Mouse (Mus musculus) limb, embryonic 11.5 days (tissue): Measurements from ENCODE around the gene Ces1b. TPM values are rescaled to one million over a fixed set of nuclear protein-coding genes. Genes with fewer than 3 reads are reported as not detected.

Experiments
- ATAC-seq: fragments of 200-750 bp; cut with Nextera tagmentation; 2 replicates; pipeline ENCODE4 v1.8.0; 2017; ENCODE audit warnings: low read depth; ENCODE audit not compliant: insufficient number of reproducible peaks, low FRiP score, low TSS enrichment
- DNase-seq: peaks from one replicate; pipeline ENCODE4 v3.0.0-alpha.2; 2015; ENCODE audit warnings: low spot score
- H3K27ac ChIP-seq: fragments of 300-500 bp; sonication (generic); replicated peaks from 2 replicates; pipeline ENCODE4 v1.5.1; 2014; ENCODE audit warnings: low read depth, mild to moderate bottlenecking, low read length
- H3K27me3 ChIP-seq: fragments of 300-500 bp; sonication (generic); 2 replicates; pipeline ENCODE4 v1.6.1; 2014; ENCODE audit warnings: mild to moderate bottlenecking, low read length, mixed read lengths; ENCODE audit not compliant: control insufficient read depth, insufficient read depth
- H3K36me3 ChIP-seq: fragments of 300-500 bp; sonication (generic); 2 replicates; pipeline ENCODE4 v1.6.1; 2014; ENCODE audit warnings: mild to moderate bottlenecking, low read length, moderate library complexity, mixed read lengths; ENCODE audit not compliant: control insufficient read depth, insufficient read depth
- H3K4me1 ChIP-seq: fragments of 300-500 bp; sonication (generic); 2 replicates; pipeline ENCODE4 v1.6.1; 2014; ENCODE audit warnings: low read length, mixed read lengths; ENCODE audit not compliant: control insufficient read depth, insufficient read depth
- H3K4me2 ChIP-seq: fragments of 300-500 bp; sonication (generic); 2 replicates; pipeline ENCODE4 v1.6.1; 2014; ENCODE audit warnings: low read depth, mild to moderate bottlenecking, moderate library complexity; ENCODE audit not compliant: severe bottlenecking
- H3K4me3 ChIP-seq: fragments of 300-500 bp; sonication (generic); 2 replicates; pipeline ENCODE4 v1.5.1; 2014; ENCODE audit warnings: low read depth, low read length
- H3K9ac ChIP-seq: fragments of 300-500 bp; sonication (generic); 2 replicates; pipeline ENCODE4 v1.6.1; 2014; ENCODE audit warnings: mild to moderate bottlenecking, low read length
- H3K9me3 ChIP-seq: fragments of 300-500 bp; sonication (generic); 2 replicates; pipeline ENCODE4 v1.6.1; 2016; ENCODE audit warnings: low read length; ENCODE audit not compliant: control insufficient read depth
- WGBS: fragments of 180-500 bp; shearing (Covaris S2); extraction: QIAGEN DNeasy Blood & Tissue Kit; methylation state at CpG from one replicate; pipeline ENCODE4 v1.1.7; 2014; 5-methylcytosine and 5-hydroxymethylcytosine counted together
- polyA plus RNA-seq: library from polyadenylated mRNA; unstranded; fragments of >200 nt; fragmentation: Nextera tagmentation; extraction: Ambion mirVana; gene quantifications from 2 replicates; pipeline ENCODE4 v1.2.1, GENCODE M21; 2014

The Ces1b gene
- not detected in 2 replicates for polyA plus RNA-seq

DNA sequence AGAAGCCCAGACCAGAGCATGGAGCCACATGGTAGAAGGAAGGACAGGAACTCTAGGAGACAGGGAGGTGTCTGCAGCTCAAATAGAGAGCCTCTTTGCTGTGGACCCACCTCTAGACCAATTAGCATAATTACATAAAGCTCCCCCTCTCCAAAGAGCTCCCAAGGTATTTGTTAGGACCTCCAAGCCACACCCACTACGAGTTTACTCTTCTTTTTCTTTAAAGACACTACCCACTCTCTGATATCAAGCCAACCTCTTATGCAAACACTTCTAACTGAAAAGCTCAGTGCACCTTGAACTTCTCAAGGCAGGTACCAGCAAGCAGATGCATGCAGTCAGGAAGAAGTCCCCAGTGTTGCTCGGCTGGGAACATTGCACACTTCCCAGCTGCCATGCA lies at the start of gene Ces1b:
Gene Ces1b, minus strand, starts transcription at position 131 of the 400 bp plus-strand sequence.
- DNase-seq, result no peak
- no peaks in the 10 kb centered on the region for H3K27me3 ChIP-seq
- no peaks in the 10 kb centered on the region for H3K36me3 ChIP-seq
- H3K4me3 ChIP-seq, result no peak within 1 kb of the TSS
- H3K9me3 ChIP-seq, result no peaks in the 10 kb centered on the region
- H3K4me1 ChIP-seq, result no peaks in the 10 kb centered on the region
- no peak within 1 kb of the TSS for H3K4me2 ChIP-seq
- no peak for ATAC-seq
- WGBS, result 81% methylated on average over 2 of the region's 2 CpGs
- no peak within 1 kb of the TSS for H3K27ac ChIP-seq
- no peak within 1 kb of the TSS for H3K9ac ChIP-seq

DNA sequence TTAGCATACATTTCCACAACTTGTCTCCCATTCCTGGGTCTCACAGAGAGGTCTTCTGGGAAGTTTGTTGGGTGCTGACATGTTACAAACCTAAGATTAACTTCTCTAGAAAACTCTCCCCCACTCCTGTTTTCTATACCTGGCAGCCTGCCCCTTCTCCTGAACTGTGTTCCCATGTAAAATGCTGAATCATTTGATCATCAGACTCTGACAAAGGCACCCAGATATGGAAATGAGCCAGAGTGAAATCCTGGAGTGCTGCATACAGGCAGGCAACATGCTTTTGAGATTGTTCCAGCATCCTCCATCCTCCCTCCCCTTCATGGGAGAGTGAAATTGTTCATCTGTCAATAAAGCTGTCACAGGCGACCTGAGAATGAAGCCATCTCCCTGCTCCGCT lies 46.7 kb upstream of the Ces1b start:
- Histone ChIP-seq H3K9ac (no peak overlapping the region), H3K9me3 (no peaks in the 10 kb centered on the region), H3K27me3 (no peaks in the 10 kb centered on the region), H3K27ac (no peak overlapping the region), H3K4me3 (no peak overlapping the region), H3K4me2 (no peak overlapping the region), H3K4me1 (no peaks in the 10 kb centered on the region), H3K36me3 (no peaks in the 10 kb centered on the region)
- ATAC-seq (no peak), DNase-seq (no peak)
- WGBS, result 68% methylated on average over 2 of the region's 2 CpGs

DNA sequence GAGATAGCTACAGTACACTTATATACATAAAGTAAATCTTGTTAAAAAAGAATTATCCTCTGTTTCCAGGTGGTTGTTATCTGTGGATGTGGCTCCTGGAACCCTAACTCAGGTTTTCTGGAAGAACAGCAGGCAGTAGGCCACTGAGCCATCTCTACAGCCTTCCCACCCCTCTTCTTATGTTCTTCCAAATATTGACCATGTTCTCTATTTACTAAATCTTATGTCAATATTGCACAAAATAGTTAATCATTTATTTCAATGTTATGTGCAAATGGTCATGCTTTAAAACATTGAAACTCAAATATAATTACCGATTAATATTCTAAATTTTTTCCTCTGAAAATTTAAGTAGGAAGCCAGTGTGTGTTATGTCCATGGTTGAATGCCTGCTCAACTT lies 42.2 kb upstream of the Ces1b start:
- Histone ChIP-seq H3K27ac (no peak overlapping the region), H3K36me3 (no peaks in the 10 kb centered on the region), H3K4me2 (no peak overlapping the region), H3K4me3 (no peak overlapping the region), H3K9ac (no peak overlapping the region), H3K9me3 (no peaks in the 10 kb centered on the region), H3K27me3 (no peaks in the 10 kb centered on the region), H3K4me1 (no peaks in the 10 kb centered on the region)
- DNase-seq (no peak), ATAC-seq (no peak)
- WGBS, result 90% methylated on average over 1 of the region's 1 CpGs

DNA sequence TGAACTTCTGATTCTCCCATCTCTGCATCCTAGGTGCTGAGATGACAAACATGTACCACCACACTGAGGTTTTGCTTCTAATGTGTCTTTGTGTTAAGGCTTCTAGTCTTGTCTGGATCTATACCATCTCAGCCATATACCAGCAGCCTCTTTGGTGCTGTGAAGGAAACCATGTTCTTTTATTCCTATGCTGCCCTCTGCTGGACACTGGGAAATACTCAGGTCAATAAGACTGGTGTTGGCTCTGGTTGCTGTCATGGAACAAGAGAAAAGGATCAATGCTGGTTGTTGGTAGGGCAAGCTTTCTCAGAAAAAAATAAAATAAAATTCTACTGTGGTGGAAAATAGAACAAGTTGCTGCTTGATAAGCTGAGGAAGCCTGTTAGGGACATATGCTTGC lies 15.6 kb upstream of the Ces1b start:
- Histone ChIP-seq H3K4me3 (no peak overlapping the region), H3K27me3 (no peaks in the 10 kb centered on the region), H3K36me3 (no peaks in the 10 kb centered on the region), H3K9ac (no peak overlapping the region), H3K27ac (no peak overlapping the region), H3K4me1 (no peaks in the 10 kb centered on the region), H3K9me3 (no peaks in the 10 kb centered on the region), H3K4me2 (no peak overlapping the region)
- DNase-seq (peak; percentile 72), ATAC-seq (no peak)

DNA sequence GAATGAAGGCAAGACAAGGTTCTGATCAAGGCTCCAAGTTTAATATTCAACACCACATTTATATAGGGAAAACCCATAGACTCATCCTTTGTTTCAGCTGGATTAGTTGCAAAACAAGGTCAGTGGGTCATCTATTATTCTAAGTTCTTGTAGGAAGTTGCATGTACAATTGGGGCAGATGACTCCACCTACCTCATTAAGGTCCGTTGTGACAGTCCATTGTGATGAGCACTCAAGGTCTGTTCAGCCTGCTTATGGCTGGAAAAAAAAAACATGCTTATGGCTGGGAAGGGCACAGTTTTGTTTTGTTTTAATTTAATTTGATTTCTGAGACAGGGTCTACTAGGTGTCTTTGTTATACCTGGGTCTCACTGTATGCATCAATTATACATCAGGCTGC lies 11.5 kb upstream of the Ces1b start:
- H3K9ac ChIP-seq, result no peak overlapping the region
- H3K27ac ChIP-seq, result no peak overlapping the region
- no peak for ATAC-seq
- no peak for DNase-seq
- no peak overlapping the region for H3K4me2 ChIP-seq
- no peak overlapping the region for H3K4me3 ChIP-seq
- H3K27me3 ChIP-seq, result no peaks in the 10 kb centered on the region
- 68% methylated on average over 1 of the region's 1 CpGs for WGBS
- no peaks in the 10 kb centered on the region for H3K9me3 ChIP-seq
- no peaks in the 10 kb centered on the region for H3K36me3 ChIP-seq
- H3K4me1 ChIP-seq, result no peaks in the 10 kb centered on the region; the same call in 1 of the 2 replicates

DNA sequence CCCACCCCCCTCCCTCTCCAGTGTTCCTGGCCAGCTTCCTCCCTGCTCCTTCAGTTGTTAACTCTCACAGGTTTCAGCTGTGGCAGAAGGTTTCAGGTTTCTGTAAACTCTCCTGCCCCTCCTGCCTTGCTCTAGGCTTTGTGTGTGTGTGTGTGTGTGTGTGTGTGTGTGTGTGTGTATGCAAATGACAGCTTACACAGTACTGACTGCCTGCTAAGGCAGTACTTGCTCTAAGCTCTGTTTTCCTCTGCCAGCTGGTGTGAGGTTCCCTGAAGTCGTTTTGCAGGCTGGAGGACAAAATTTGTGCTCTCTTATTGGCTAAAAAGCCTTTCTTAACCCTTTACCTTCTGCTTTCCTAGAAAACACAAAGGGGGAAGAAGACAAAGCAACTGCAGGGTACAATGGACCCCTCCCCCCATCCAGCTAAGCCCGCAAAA lies 8.9 kb upstream of the Ces1b start:
- Histone ChIP-seq H3K9me3 (no peaks in the 10 kb centered on the region), H3K9ac (no peak overlapping the region), H3K4me2 (no peak overlapping the region), H3K36me3 (no peaks in the 10 kb centered on the region), H3K27me3 (no peaks in the 10 kb centered on the region), H3K4me1 (no peaks in the 10 kb centered on the region; the same call in 1 of the 2 replicates), H3K4me3 (no peak overlapping the region), H3K27ac (peak overlapping the region; percentile 39; the same call in 1 of the 2 replicates)
- 6% methylated on average over 2 of the region's 2 CpGs for WGBS
- DNase-seq, result peak; percentile 54
- peak; percentile 97 for ATAC-seq

DNA sequence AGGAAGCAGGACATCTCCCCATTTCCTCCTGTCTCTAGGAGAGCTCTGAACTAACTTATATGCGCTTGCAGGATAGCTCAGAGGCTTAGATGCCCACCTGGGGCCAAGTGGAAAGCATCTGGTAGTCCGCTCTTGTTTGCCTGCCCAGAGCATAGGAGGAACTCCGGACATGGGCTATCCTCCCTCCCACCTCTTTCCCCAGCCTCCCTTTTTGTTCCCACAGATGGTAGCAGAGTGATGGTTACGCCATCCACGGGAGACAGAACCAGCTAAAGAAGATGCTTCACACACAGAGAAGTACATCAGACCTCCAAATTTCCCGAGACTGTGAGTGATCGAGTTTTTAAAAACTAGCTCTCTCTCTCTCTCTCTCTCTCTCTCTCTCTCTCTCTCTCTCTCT lies 8.4 kb upstream of the Ces1b start:
- H3K4me3 ChIP-seq, result no peak overlapping the region
- H3K9ac ChIP-seq, result 0 out of 2 replicates have a peak overlapping the region, but pooled peaks have one; percentile 32
- H3K9me3 ChIP-seq, result no peaks in the 10 kb centered on the region
- peak; percentile 44; the same call in 1 of the 2 replicates for ATAC-seq
- peak overlapping the region; percentile 33 for H3K4me2 ChIP-seq
- WGBS, result 25% methylated on average over 7 of the region's 7 CpGs
- H3K27ac ChIP-seq, result no peak overlapping the region
- peak; percentile 41 for DNase-seq
- H3K36me3 ChIP-seq, result no peaks in the 10 kb centered on the region
- H3K4me1 ChIP-seq, result no peaks in the 10 kb centered on the region; the same call in 1 of the 2 replicates
- no peaks in the 10 kb centered on the region for H3K27me3 ChIP-seq

DNA sequence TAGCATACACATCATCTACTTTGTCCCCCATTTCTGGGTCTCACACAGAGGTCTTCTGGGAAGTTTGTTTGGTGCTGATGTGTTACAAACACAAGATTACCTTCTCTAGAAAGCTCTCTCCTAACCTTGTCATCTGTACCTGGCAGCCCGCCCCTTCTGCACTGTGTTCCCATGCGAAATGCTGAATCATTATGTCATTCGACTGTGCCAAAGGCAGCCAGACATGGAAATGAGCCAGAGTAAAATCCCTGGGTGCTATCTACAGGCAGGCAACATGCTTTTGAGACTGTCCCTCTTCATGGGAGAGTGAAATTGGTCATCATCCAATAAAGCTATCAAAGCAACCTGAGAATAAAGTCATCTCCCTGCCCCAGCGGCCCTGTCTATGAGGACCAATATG lies 4.6 kb downstream of the Ces1b start:
- Histone ChIP-seq H3K4me1 (no peaks in the 10 kb centered on the region), H3K4me2 (no peak overlapping the region), H3K27ac (no peak overlapping the region), H3K9me3 (no peaks in the 10 kb centered on the region), H3K27me3 (no peaks in the 10 kb centered on the region), H3K36me3 (no peaks in the 10 kb centered on the region), H3K4me3 (no peak overlapping the region), H3K9ac (no peak overlapping the region)
- no peak for DNase-seq
- 87% methylated on average over 4 of the region's 4 CpGs for WGBS
- ATAC-seq, result no peak

DNA sequence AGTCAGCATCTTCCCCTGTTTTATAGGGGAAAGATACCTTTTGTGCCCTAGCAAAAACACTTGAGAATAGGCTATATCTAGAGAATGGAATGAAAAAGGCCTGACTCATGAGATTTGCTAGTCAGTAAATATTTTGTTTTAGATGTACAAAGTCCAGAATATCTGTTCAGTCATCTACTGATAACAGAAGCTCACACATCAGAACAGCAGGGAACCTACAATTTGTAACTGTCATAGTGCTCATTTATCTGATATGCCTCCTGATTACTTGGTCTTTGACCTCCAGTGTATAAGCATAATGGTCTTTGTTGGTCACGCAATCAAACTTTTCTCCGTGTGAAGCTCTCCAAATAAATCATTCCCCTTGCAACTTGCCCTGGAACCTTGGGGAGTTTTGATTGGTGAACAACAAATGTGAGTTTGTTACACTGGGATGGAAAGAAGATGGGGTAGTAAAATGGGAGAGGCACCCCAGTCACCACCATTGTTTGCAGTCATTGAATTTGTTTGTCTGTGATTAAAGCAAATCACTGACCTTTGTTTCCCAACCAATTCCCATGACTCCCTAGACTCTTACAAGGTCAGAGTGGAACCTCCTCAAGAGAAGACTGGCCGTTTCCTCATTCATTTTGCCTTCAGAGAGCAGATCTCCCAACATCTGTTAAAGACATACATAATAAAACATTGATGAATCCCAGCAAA lies 16.2 kb downstream of the Ces1b start:
- Histone ChIP-seq H3K4me3 (no peak overlapping the region), H3K36me3 (no peaks in the 10 kb centered on the region), H3K4me1 (no peaks in the 10 kb centered on the region), H3K27me3 (no peaks in the 10 kb centered on the region), H3K27ac (no peak overlapping the region), H3K4me2 (no peak overlapping the region), H3K9me3 (no peaks in the 10 kb centered on the region), H3K9ac (no peak overlapping the region)
- 80% methylated on average over 3 of the region's 3 CpGs for whole genome bisulfite sequencing
- DNase-seq (no peak), ATAC-seq (no peak)
